ENCODE assay signal across 8 mouse cellular contexts in genomic region chr11:69912716-69913530, GRCm38 (mm10). TPM values are rescaled to one million over a fixed set of nuclear protein-coding genes. Genes with fewer than 3 reads are reported as not detected.
DNase-seq lines count a peak whose midpoint lies in the region; ATAC-seq and TF ChIP-seq lines count a peak whose summit lies in the region.

No protein-coding gene starts in this region.

- peaks cover 7% of the 10 kb centered on the region; the same call in 1 of the 2 replicates for H3K36me3 ChIP-seq in kidney, adult 2 months (ENCODE audit: control insufficient read depth, insufficient read depth, low read length)
- H3K36me3 ChIP-seq in intestine, embryonic 16.5 days (ENCODE audit: control insufficient read depth, insufficient read depth, low read length) = peaks cover 51% of the 10 kb centered on the region
- peaks cover 87% of the 10 kb centered on the region for H3K36me3 ChIP-seq in midbrain, embryonic 13.5 days

- no peaks in the 10 kb centered on the region for H3K9me3 ChIP-seq in intestine, embryonic 16.5 days (ENCODE audit: control insufficient read depth, low read length)
- no peaks in the 10 kb centered on the region for H3K9me3 ChIP-seq in midbrain, embryonic 13.5 days

- WGBS in kidney, adult 2 months = 72% methylated on average over 15 of the region's 15 CpGs
- 73% methylated on average over 15 of the region's 15 CpGs for WGBS in intestine, embryonic 16.5 days
- 81% methylated on average over 15 of the region's 15 CpGs for WGBS in midbrain, embryonic 13.5 days

- peak overlapping the region; percentile 54 for H3K4me3 ChIP-seq in kidney, adult 2 months (ENCODE audit: insufficient read depth, low read depth, low read length)
- peak overlapping the region; percentile 81 for H3K4me3 ChIP-seq in brown adipose tissue, adult 24 weeks (ENCODE audit: insufficient read depth, low read depth, low read length)
- H3K4me3 ChIP-seq in intestine, embryonic 16.5 days (ENCODE audit: low read length) = peak overlapping the region; percentile 79
- peak overlapping the region; percentile 94 for H3K4me3 ChIP-seq in midbrain, embryonic 13.5 days (replicated peaks)

- no peak for TF ChIP-seq CTCF in kidney, adult 2 months (conservative IDR thresholded peaks at IDR 0.05; ENCODE audit: insufficient read depth, insufficient read length, low read depth, low read length)

- no peak for TF ChIP-seq POLR2A in kidney, adult 2 months (IDR thresholded peaks at IDR 0.05; ENCODE audit: low read depth, low read length)

- no peak for DNase-seq in kidney, adult 2 months
- no peak for DNase-seq in kidney, postnatal 4 days
- DNase-seq in right cerebral cortex, adult 18-20 months = no peak
- no peak for DNase-seq in left cerebral cortex, adult 11 months (ENCODE audit: low spot score)
- no peak for DNase-seq in kidney, adult 9 months

- H3K27ac ChIP-seq in kidney, adult 2 months (ENCODE audit: insufficient read depth, low read depth, low read length) = 0 out of 2 replicates have a peak overlapping the region, but pooled peaks have one; percentile 6
- no peak overlapping the region for H3K27ac ChIP-seq in brown adipose tissue, adult 24 weeks (replicated peaks; ENCODE audit: low read depth, low read length)
- H3K27ac ChIP-seq in intestine, embryonic 16.5 days (ENCODE audit: low read length) = no peak overlapping the region
- 0 out of 2 replicates have a peak overlapping the region, but pooled peaks have one; percentile 89 for H3K27ac ChIP-seq in midbrain, embryonic 13.5 days

- H3K4me2 ChIP-seq in intestine, embryonic 16.5 days (ENCODE audit: low read depth, low read length) = peak overlapping the region; percentile 94
- H3K4me2 ChIP-seq in midbrain, embryonic 13.5 days (replicated peaks) = peak overlapping the region; percentile 100

- peak overlapping the region; percentile 91 for H3K9ac ChIP-seq in intestine, embryonic 16.5 days (ENCODE audit: low read depth, low read length)
- H3K9ac ChIP-seq in midbrain, embryonic 13.5 days (replicated peaks) = peak overlapping the region; percentile 42; the same call in 1 of the 2 replicates

- no peaks in the 10 kb centered on the region for H3K27me3 ChIP-seq in kidney, adult 2 months (replicated peaks; ENCODE audit: control insufficient read depth, insufficient read depth, low read length)
- no peaks in the 10 kb centered on the region for H3K27me3 ChIP-seq in intestine, embryonic 16.5 days (replicated peaks; ENCODE audit: control insufficient read depth, insufficient read depth, low read length)
- H3K27me3 ChIP-seq in midbrain, embryonic 13.5 days = no peaks in the 10 kb centered on the region

- peaks cover 21% of the 10 kb centered on the region for H3K4me1 ChIP-seq in kidney, adult 2 months (ENCODE audit: control insufficient read depth, insufficient read depth, low read length)
- H3K4me1 ChIP-seq in brown adipose tissue, adult 24 weeks (ENCODE audit: control insufficient read depth, insufficient read depth, insufficient read length, low read length) = peaks cover 3% of the 10 kb centered on the region; the same call in 1 of the 2 replicates
- peaks cover 22% of the 10 kb centered on the region for H3K4me1 ChIP-seq in intestine, embryonic 16.5 days (ENCODE audit: control insufficient read depth, insufficient read depth, low read length)
- peaks cover 33% of the 10 kb centered on the region for H3K4me1 ChIP-seq in midbrain, embryonic 13.5 days (replicated peaks)

- no peak for ATAC-seq in intestine, embryonic 16.5 days
- ATAC-seq in midbrain, embryonic 13.5 days = peak; percentile 40

RNA-seq across cellular contexts. Expression of gene Gps2, which starts 0.8 kb away (rescaled TPM):
- polyA plus RNA-seq in kidney, adult 2 months (2012; rRNA removed) = 72.9 and 75.5 TPM in 2 replicates
- polyA plus RNA-seq in brown adipose tissue, adult 24 weeks (2012; ENCODE audit: insufficient read depth, insufficient read length, missing spikeins) = 23.6 and 24.3 TPM in 2 replicates
- 60.0 and 63.8 TPM in 2 replicates for polyA plus RNA-seq in intestine, embryonic 16.5 days (2015; fragmentation: Nextera tagmentation; extraction: Ambion mirVana)
- 81.9 and 87.0 TPM in 2 replicates for polyA plus RNA-seq in midbrain, embryonic 13.5 days (2015; fragmentation: Nextera tagmentation; extraction: Ambion mirVana)

RNA-seq across cellular contexts. Expression of gene Eif5a, which starts 8.8 kb away (rescaled TPM):
- 465 and 575 TPM in 2 replicates for polyA plus RNA-seq in kidney, adult 2 months (2012; rRNA removed)
- polyA plus RNA-seq in brown adipose tissue, adult 24 weeks (2012; ENCODE audit: insufficient read depth, insufficient read length, missing spikeins) = 424 and 439 TPM in 2 replicates
- 1,478 and 1,683 TPM in 2 replicates for polyA plus RNA-seq in intestine, embryonic 16.5 days (2015; fragmentation: Nextera tagmentation; extraction: Ambion mirVana)
- polyA plus RNA-seq in midbrain, embryonic 13.5 days (2015; fragmentation: Nextera tagmentation; extraction: Ambion mirVana) = 1,160 and 1,188 TPM in 2 replicates

RNA-seq across cellular contexts. Expression of gene Neurl4, which starts 12.1 kb away (rescaled TPM):
- 72.0 and 80.1 TPM in 2 replicates for polyA plus RNA-seq in kidney, adult 2 months (2012; rRNA removed)
- 16.9 and 18.4 TPM in 2 replicates for polyA plus RNA-seq in brown adipose tissue, adult 24 weeks (2012; ENCODE audit: insufficient read depth, insufficient read length, missing spikeins)
- 7.1 and 10.1 TPM in 2 replicates for polyA plus RNA-seq in intestine, embryonic 16.5 days (2015; fragmentation: Nextera tagmentation; extraction: Ambion mirVana)
- polyA plus RNA-seq in midbrain, embryonic 13.5 days (2015; fragmentation: Nextera tagmentation; extraction: Ambion mirVana) = 18.6 and 19.8 TPM in 2 replicates

RNA-seq across cellular contexts. Expression of gene 2810408A11Rik, which starts 12.1 kb away (rescaled TPM):
- 0.94 and 0.99 TPM in 2 replicates for polyA plus RNA-seq in kidney, adult 2 months (2012; rRNA removed)
- polyA plus RNA-seq in brown adipose tissue, adult 24 weeks (2012; ENCODE audit: insufficient read depth, insufficient read length, missing spikeins) = 3.2 TPM in 1 of 2 replicates, not detected in the other
- 4.7 and 5.4 TPM in 2 replicates for polyA plus RNA-seq in intestine, embryonic 16.5 days (2015; fragmentation: Nextera tagmentation; extraction: Ambion mirVana)
- polyA plus RNA-seq in midbrain, embryonic 13.5 days (2015; fragmentation: Nextera tagmentation; extraction: Ambion mirVana) = 16.1 and 17.1 TPM in 2 replicates

RNA-seq across cellular contexts. Expression of gene Acap1, which starts 17.6 kb away (rescaled TPM):
- 1.7 and 6.1 TPM in 2 replicates for polyA plus RNA-seq in kidney, adult 2 months (2012; rRNA removed)
- not detected in 2 replicates for polyA plus RNA-seq in brown adipose tissue, adult 24 weeks (2012; ENCODE audit: insufficient read depth, insufficient read length, missing spikeins)
- 4.2 and 5.2 TPM in 2 replicates for polyA plus RNA-seq in intestine, embryonic 16.5 days (2015; fragmentation: Nextera tagmentation; extraction: Ambion mirVana)
- 0.37 and 0.48 TPM in 2 replicates for polyA plus RNA-seq in midbrain, embryonic 13.5 days (2015; fragmentation: Nextera tagmentation; extraction: Ambion mirVana)

Comparison
In these comparisons a context has a peak if more than half of its experiments do, and no peak if none do; other contexts are left out.
1. H3K27ac ChIP-seq: peak in kidney, adult 2 months (single experiment) and midbrain, embryonic 13.5 days (single experiment); none in brown adipose tissue, adult 24 weeks (single experiment) and intestine, embryonic 16.5 days (single experiment).
2. Peak in every context shown above with its lines, with median percentiles within 50 percentile points of each other: H3K4me3 ChIP-seq.